Mouse (Mus musculus): ENCODE data around the gene Snap23.

- TF ChIP-seq CTCF (IDR thresholded peaks at IDR 0.05): no peak
- TF ChIP-seq EP300 (IDR thresholded peaks at IDR 0.05): no peak
Measured at GRCm38 (mm10) chr2:120589759-120590158, 22.3 kb downstream of the Snap23 start.
